Mouse (Mus musculus) left cerebral cortex, adult 8-10 months (tissue): ENCODE measurements at regions not wholly inside any gene's neighbourhood (a gene's known extent, or its start where the extent isn't known, plus 50 kb on each side); places are given as distances from the start of the nearest gene placed in this dataset.
"Not testable (repeated sequence)": the region's sequence is repeated elsewhere in the genome, so short reads cannot be mapped to it uniquely, and the experiment has no call there.

ENCODE experiments used
- DNase-seq, 2 experiments: peaks; one replicate each; pipeline ENCODE4 v3.0.0; 2022; ENCODE audit warnings: low spot score in 2 of 2

DNA sequence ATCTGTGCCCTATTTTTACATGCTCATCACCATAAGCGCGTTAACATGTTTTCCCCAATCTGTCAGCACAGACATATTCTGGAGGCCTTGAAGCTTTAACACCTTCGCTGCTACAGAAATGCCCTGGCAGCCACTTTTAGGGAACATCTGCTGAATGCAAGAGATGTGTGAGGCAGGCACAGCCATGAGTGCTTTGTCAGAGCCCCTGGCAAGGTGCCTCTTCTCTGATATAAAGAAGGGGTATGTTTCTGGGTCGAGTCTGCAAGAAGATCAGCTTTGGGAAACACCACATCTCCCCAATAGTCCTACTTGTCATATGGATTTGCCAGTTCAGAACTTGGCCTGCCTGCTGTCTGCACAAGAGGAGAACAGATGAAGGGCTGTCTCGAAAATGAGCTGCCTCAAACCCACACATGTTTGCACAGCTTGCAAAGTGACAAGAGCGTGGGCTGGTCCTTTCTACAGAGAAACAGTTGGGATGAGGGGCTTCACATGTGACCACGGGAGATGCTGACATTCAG lies 1263.3 kb upstream of the Klhl29 start:
- DNase-seq, result peak; percentile 57 to 92

DNA sequence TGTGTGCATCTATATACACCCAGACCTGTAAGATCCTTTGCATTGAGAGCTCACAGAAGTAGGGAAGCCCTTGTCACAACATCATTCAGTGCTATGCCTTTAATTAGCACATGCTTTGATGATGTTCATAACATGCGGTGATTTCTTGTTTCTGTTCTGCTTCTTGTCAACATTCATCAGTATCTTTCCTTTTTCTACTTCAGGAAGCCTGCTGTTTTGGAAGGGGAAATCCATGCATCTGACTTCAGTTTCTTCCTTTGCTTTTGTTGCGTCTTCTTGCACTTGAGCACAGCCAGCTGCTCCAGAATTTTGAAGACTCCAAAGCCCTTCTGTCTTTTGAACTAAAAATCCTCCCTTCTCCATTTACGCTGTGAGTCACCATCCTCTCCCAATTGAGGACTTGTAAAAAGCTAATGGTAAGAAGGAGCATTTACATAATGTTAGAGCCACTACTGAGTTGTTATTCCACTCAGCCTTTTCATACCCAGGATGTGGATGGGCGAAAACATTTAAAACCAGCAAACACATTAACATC lies 1262.4 kb upstream of the Klhl29 start:
- peak; percentile 11 to 37 for DNase-seq

DNA sequence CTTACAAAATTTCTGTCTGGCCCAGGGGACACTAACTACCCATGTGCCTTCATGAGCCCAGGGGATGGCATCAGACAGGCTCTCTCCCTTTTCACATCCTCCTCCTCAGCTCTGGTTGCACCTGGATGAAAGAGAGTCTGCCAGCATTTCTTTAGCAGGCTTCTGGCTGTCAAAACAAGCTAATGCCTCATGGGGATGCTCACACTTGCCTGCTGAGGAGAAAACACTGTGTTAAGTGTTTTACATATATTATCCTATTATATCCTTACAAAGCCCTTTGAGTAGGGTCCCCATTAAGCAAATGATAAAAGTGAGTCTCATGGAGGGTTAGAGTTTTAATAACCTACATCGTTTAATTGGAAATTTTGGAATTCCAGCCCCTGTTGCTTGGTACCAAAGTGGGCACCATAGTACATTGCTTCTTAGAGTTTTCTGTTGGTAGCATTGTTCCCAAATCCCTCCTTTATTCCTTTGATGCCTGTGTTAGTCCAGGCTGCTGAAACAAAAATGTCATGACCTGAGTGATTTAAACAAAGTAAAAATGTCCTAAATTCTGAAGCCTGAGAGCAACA lies 1247.2 kb upstream of the Klhl29 start:
- DNase-seq, result no peak

DNA sequence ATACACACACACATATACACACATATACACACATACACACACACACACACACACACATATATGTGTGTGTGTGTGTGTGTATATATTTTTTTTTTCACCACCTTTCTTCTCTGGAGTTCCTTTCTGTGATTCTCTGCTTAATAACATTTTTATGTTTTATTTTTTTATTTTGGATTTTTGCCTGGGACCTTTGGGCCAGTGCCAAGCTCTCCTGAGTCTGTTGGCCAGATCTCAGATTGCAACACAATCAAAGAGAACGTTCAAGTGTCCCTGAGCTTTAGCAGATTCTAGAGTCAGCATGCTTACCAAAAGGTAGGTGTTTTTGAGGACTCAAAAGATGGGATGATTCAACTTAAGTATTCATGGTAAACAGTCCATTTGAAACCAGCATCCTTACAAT lies 1225.6 kb upstream of the Klhl29 start:
- no peak for DNase-seq

DNA sequence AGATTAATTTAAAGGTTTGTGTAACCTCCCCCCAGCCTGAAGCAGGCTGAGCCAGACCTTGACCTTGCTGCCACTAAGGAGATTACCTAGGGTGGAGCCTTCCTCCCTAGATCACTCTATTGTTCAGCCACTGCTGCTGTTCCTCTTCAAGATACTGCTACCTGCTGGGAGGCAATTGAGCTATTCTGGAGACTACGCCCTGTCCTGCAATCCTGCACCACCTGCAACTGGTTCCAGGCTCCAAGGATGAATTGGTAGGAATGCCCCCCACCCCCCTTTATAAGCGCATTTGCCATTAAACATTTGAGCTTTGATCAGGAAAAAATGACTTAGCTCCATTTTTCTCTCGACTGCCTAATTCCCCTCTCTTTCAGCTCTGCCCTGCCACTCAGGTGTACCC lies 1220.0 kb upstream of the Klhl29 start:
- not testable (repeated sequence) for DNase-seq

DNA sequence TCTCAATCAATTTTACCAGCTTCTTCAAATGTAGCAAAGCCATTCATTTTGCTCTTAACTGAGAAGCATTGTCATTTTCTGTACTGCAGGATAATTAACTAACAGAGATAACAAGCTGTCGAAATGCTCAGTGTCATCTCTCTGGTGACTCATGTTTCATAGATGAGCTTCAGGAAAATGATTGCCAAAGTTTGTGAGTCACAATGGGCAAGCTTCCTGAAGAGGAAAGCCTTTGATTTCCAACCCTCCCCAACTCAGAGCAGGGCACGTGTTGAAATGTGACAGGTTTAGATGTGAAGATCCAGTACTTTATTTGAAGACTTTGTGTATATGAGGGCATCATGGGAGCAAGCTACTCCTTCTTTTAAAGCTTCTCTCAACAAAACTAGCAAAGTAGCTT lies 1214.7 kb upstream of the Klhl29 start:
- DNase-seq, result no peak

DNA sequence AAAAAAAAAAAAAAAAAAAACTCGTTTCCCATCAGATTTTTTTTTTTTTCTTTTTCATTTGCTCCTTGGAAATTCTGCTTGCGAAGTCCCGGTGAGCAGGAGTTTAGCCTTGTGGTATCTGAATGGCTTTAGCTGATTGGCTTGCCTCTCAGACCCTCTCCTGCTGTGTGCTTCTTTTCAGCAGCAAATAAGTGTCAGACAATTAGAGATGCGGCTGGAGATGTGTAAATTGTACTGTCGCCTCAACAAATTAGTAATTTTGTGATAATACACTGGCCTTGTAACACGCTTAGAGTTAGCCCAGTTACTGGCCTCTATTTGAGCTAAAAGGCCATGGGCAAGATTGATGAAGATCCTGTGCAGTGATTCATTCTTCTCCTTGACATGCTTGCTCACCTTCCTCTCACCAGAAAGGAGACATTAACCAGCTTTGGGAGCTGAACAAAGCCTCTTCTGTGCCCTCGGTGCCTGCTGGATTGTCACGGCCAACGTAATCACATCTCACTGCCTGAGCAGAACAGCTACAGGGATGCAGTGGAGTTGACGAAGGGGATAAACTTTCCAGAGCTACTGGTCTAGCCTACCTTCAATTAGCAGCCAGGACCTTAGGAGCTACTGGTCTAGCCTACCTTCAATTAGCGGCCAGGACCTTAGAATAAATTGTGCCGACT lies 1212.7 kb upstream of the Klhl29 start:
- DNase-seq, result no peak

DNA sequence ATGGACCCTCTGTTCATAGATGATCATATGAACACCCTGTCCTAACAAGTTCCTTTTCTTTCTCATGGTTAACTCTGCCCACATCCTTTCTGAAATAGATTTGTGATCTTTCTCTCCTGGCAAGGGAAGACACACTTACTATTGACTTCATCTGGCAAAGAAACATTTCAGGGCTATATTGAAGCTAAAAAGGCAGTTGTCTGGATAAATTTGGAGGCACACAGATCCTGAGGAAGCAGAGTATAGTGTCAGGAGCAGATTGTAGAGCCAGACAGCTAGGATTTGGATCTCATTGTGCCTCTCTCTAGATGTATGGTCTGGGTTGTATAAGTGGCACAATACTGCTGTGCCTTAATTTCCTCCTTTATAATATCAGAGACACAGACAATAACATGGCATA lies 1204.7 kb upstream of the Klhl29 start:
- peak in 1 of 2 experiments; percentile 32 for DNase-seq

DNA sequence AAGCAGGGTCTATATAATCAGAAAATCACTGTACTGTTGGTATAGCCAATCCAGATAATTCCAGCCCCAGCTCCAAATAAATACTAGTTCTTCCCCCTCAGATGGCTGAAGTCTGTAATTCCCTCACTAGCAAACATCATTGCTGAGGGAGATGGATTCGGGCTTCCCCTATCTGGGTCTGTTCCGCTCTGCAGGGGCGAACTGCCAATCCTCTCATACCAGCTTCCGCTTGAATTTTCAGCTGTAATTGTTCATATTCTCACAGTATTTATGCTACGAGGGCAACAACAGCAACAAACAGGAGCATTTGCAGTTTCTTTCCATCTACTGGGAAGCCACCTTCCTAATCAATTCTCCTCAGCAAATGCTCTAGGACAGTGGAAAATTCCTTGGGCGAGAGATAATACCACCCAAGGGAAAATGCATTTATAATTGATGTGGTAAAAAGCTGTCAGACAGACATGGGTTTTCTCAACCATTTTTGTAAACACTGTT lies 1201.4 kb upstream of the Klhl29 start:
- DNase-seq, result no peak
